Mouse (Mus musculus) testis, adult 2 months (tissue): ENCODE measurements at regions not wholly inside any gene's neighbourhood (a gene's known extent, or its start where the extent isn't known, plus 50 kb on each side); places are given as distances from the start of the nearest gene placed in this dataset.

Experiments used
- CTCF ChIP-seq: fragments of 200-500 bp; IDR thresholded peaks from 2 replicates; pipeline ENCODE4 v1.5.1; 2012; ENCODE audit warnings: low read depth, mild to moderate bottlenecking, inconsistent platforms, low read length, moderate library complexity; ENCODE audit not compliant: control insufficient read depth, insufficient read depth, insufficient replicate concordance
- POLR2A ChIP-seq: fragments of 200-500 bp; IDR thresholded peaks from 2 replicates; pipeline ENCODE4 v1.6.1; 2012; ENCODE audit warnings: low read depth, mild to moderate bottlenecking, inconsistent platforms, low read length, moderate library complexity; ENCODE audit not compliant: control insufficient read depth

GRCm38 (mm10) chr8:126802641-126803040 is 143.0 kb downstream of the Tomm20 start:
- TF ChIP-seq CTCF (no peak), POLR2A (no peak)
